Mouse (Mus musculus) c-Kit-negative CD71-positive TER-119-positive erythroid progenitor cells, embryonic 14.5 days (primary cell): ENCODE results near the gene Gm10718.
"Not testable (repeated sequence)": the region's sequence is repeated elsewhere in the genome, so short reads cannot be mapped to it uniquely, and the experiment has no call there.

Experiments
- DNase-seq: peaks from one replicate; pipeline ENCODE4 v3.0.0-alpha.2; 2013; ENCODE audit warnings: low read depth, low spot score

Gm10718 gene

GRCm38 (mm10) chr9:3024912-3025467 is 1.6 kb downstream of the Gm10718 start, which contains the start of gene Gm10717:
Gm10717 (plus strand) TSS chr9:3025417.
- not testable (repeated sequence) for DNase-seq

GRCm38 (mm10) chr9:3025653-3026052 is 2.3 kb downstream of the Gm10718 start:
- DNase-seq: not testable (repeated sequence)

GRCm38 (mm10) chr9:3026136-3026535 is 2.8 kb downstream of the Gm10718 start:
- not testable (repeated sequence) for DNase-seq

- not testable (repeated sequence) for DNase-seq
These were observed 3.4 kb downstream of the Gm10718 start for GRCm38 (mm10) chr9:3026741-3027140.

GRCm38 (mm10) chr9:3027200-3027599 is 3.9 kb downstream of the Gm10718 start:
- peak; percentile 49 for DNase-seq

- not testable (repeated sequence) for DNase-seq
These were observed 6.1 kb downstream of the Gm10718 start for GRCm38 (mm10) chr9:3029276-3030000.

- DNase-seq: peak; percentile 89
These were observed 7.5 kb downstream of the Gm10718 start for GRCm38 (mm10) chr9:3030677-3031318.

- DNase-seq: not testable (repeated sequence)
These were observed 11.0 kb downstream of the Gm10718 start, which contains the start of gene Gm17535 for GRCm38 (mm10) chr9:3034299-3034698. Gm17535 (plus strand) TSS chr9:3034599.

- DNase-seq: not testable (repeated sequence)
These were observed 13.2 kb downstream of the Gm10718 start, which contains the start of gene Gm10715 for GRCm38 (mm10) chr9:3036577-3036976. Gm10715 (plus strand) TSS chr9:3036877.

- not testable (repeated sequence) for DNase-seq
These were observed 14.8 kb downstream of the Gm10718 start for GRCm38 (mm10) chr9:3038161-3038560.
